Mouse (Mus musculus) ES-Bruce4 (cell line): ENCODE results near the gene Pagr1b.

Experiments
- CTCF ChIP-seq: IDR thresholded peaks from one replicate; pipeline ENCODE4 v1.8.1; 2011; ENCODE audit warnings: low read depth, low read length
- EP300 ChIP-seq: IDR thresholded peaks from 2 replicates; pipeline ENCODE4 v1.6.1; 2011; ENCODE audit warnings: low read depth, low read length; ENCODE audit not compliant: insufficient read depth

DNA sequence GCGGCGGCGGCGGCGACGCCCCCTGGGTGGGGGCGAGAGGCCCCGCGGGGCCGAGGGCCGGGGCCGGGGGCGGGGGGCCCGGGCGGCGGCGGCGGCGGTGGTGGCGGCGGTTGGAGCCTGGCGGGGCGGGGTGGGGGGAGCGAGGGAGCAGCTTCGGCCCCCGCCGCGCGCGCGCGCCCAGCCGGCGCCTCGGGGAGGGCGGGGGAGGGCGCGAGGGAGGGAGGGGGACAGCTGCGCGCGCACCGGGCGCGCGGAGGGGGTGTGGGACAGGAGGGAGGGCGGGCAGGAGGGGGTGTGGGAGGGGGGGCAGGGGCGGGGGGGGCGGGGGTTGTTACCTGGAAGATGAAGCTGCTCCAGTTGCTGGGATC lies 10.3 kb upstream of the Pagr1b start:
- TF ChIP-seq CTCF: no peak
- no peak for TF ChIP-seq EP300
